Mouse (Mus musculus): ENCODE data around the gene Igsf21.

Gene Igsf21

GRCm38 (mm10) chr4:140246180-140247005 is at the start of gene Igsf21:
Gene Igsf21 (minus strand): TSS chr4:140246784.
- no peak for DNase-seq (ENCODE audit: extremely low read depth, low read depth, low spot score)

GRCm38 (mm10) chr4:140285726-140286316 is 39.2 kb upstream of the Igsf21 start:
- no peak for DNase-seq (ENCODE audit: extremely low read depth, low read depth, low spot score)

- DNase-seq (ENCODE audit: extremely low read depth, low read depth, low spot score), result no peak
Observed at GRCm38 (mm10) chr4:140283398-140283797, 36.8 kb upstream of the Igsf21 start.

- DNase-seq (ENCODE audit: extremely low read depth, low read depth, low spot score), result no peak
Observed at GRCm38 (mm10) chr4:140278269-140278668, 31.7 kb upstream of the Igsf21 start.

GRCm38 (mm10) chr4:140271913-140272312 is 25.3 kb upstream of the Igsf21 start:
- DNase-seq (ENCODE audit: extremely low read depth, low read depth, low spot score), result no peak

GRCm38 (mm10) chr4:140270451-140270850 is 23.9 kb upstream of the Igsf21 start:
- DNase-seq (ENCODE audit: extremely low read depth, low read depth, low spot score), result no peak

- no peak for DNase-seq (ENCODE audit: extremely low read depth, low read depth, low spot score)
Observed at GRCm38 (mm10) chr4:140269184-140269840, 22.7 kb upstream of the Igsf21 start.

GRCm38 (mm10) chr4:140267835-140268234 is 21.3 kb upstream of the Igsf21 start:
- no peak for DNase-seq (ENCODE audit: extremely low read depth, low read depth, low spot score)

- no peak for DNase-seq (ENCODE audit: extremely low read depth, low read depth, low spot score)
Observed at GRCm38 (mm10) chr4:140267086-140267485, 20.5 kb upstream of the Igsf21 start.

GRCm38 (mm10) chr4:140258968-140259367 is 12.4 kb upstream of the Igsf21 start:
- no peak for DNase-seq (ENCODE audit: extremely low read depth, low read depth, low spot score)

GRCm38 (mm10) chr4:140252369-140252768 is 5.8 kb upstream of the Igsf21 start:
- no peak for DNase-seq (ENCODE audit: extremely low read depth, low read depth, low spot score)

- no peak for DNase-seq (ENCODE audit: extremely low read depth, low read depth, low spot score)
Observed at GRCm38 (mm10) chr4:140249011-140249744, 2.6 kb upstream of the Igsf21 start.

- no peak for DNase-seq (ENCODE audit: extremely low read depth, low read depth, low spot score)
Observed at GRCm38 (mm10) chr4:140248396-140248795, 1.8 kb upstream of the Igsf21 start.

GRCm38 (mm10) chr4:140247006-140248003 is 721 bp upstream of the Igsf21 start:
- DNase-seq (ENCODE audit: extremely low read depth, low read depth, low spot score), result no peak

- DNase-seq (ENCODE audit: extremely low read depth, low read depth, low spot score), result no peak
Observed at GRCm38 (mm10) chr4:140245286-140246179, 1.1 kb downstream of the Igsf21 start.

- no peak for DNase-seq (ENCODE audit: extremely low read depth, low read depth, low spot score)
Observed at GRCm38 (mm10) chr4:140244835-140245234, 1.7 kb downstream of the Igsf21 start.

GRCm38 (mm10) chr4:140244161-140244813 is 2.3 kb downstream of the Igsf21 start:
- no peak for DNase-seq (ENCODE audit: extremely low read depth, low read depth, low spot score)

- no peak for DNase-seq (ENCODE audit: extremely low read depth, low read depth, low spot score)
Observed at GRCm38 (mm10) chr4:140243231-140243630, 3.4 kb downstream of the Igsf21 start.
